Mouse (Mus musculus): ENCODE data around the gene Tmem52. TPM values are rescaled to one million over a fixed set of nuclear protein-coding genes. Genes with fewer than 3 reads are reported as not detected.

Gene Tmem52
- total and polyA plus RNA-seq, 3 experiments, result 0.16 TPM; not detected in 2

GRCm38 (mm10) chr4:155481381-155482124, 12.6 kb downstream of the Tmem52 start:
- TF ChIP-seq GATA2 (IDR thresholded peaks at IDR 0.05; ENCODE audit: borderline replicate concordance, low read depth, low read length) (no peak), GATA1 (IDR thresholded peaks at IDR 0.05; ENCODE audit: borderline replicate concordance, low read length) (no peak), CTCF (IDR thresholded peaks at IDR 0.05; ENCODE audit: low read depth, low read length) (peak; percentile 66)

GRCm38 (mm10) chr4:155482125-155482480, 13.2 kb downstream of the Tmem52 start:
- ATAC-seq (ENCODE audit: extremely low read depth, insufficient number of reproducible peaks, low FRiP score, poor library complexity, severe bottlenecking), result no peak

More at GRCm38 (mm10) chr4:155481381-155482124, 12.6 kb downstream of the Tmem52 start:
- Histone ChIP-seq H3K27me3 (ENCODE audit: insufficient read depth, low read length) (peaks cover 11% of the 10 kb centered on the region), H3K4me3 (ENCODE audit: low read depth, low read length) (no peak overlapping the region; the same call in 1 of the 2 replicates), H3K36me3 (replicated peaks) (no peaks in the 10 kb centered on the region), H3K9me3 (replicated peaks) (no peaks in the 10 kb centered on the region), H3K4me1 (ENCODE audit: insufficient read depth, low read depth, low read length) (peaks cover 20% of the 10 kb centered on the region)
- DNase-seq (ENCODE audit: low spot score), result peak; percentile 76
- peak; percentile 79 for ATAC-seq (ENCODE audit: extremely low read depth, insufficient number of reproducible peaks, low FRiP score, poor library complexity, severe bottlenecking)

GRCm38 (mm10) chr4:155482733-155483540, 14.0 kb downstream of the Tmem52 start:
- peaks cover 27% of the 10 kb centered on the region for H3K4me1 ChIP-seq (ENCODE audit: insufficient read depth, low read depth, low read length)
- H3K27me3 ChIP-seq (ENCODE audit: insufficient read depth, low read length), result peaks cover 8% of the 10 kb centered on the region
- no peak for TF ChIP-seq GATA2 (IDR thresholded peaks at IDR 0.05; ENCODE audit: borderline replicate concordance, low read depth, low read length)
- no peak for TF ChIP-seq POLR2AphosphoS5 (IDR thresholded peaks at IDR 0.05; ENCODE audit: insufficient replicate concordance, low read depth, low read length)
- TF ChIP-seq CTCF (IDR thresholded peaks at IDR 0.05; ENCODE audit: low read depth, low read length), result no peak
- no peak for TF ChIP-seq TAL1 (conservative IDR thresholded peaks at IDR 0.05; ENCODE audit: low read depth, low read length)
- no peak for TF ChIP-seq GATA1 (IDR thresholded peaks at IDR 0.05; ENCODE audit: borderline replicate concordance, low read length)
- no peak for DNase-seq (ENCODE audit: low spot score)
- H3K9me3 ChIP-seq (replicated peaks), result no peaks in the 10 kb centered on the region
- no peaks in the 10 kb centered on the region for H3K36me3 ChIP-seq (replicated peaks)
- no peak for ATAC-seq (ENCODE audit: extremely low read depth, insufficient number of reproducible peaks, low FRiP score, poor library complexity, severe bottlenecking)
- H3K4me3 ChIP-seq (ENCODE audit: low read depth, low read length), result no peak overlapping the region

More at GRCm38 (mm10) chr4:155482125-155482480, 13.2 kb downstream of the Tmem52 start:
- no peak overlapping the region for H3K4me3 ChIP-seq (ENCODE audit: low read depth, low read length)
- no peaks in the 10 kb centered on the region for H3K36me3 ChIP-seq (replicated peaks)
- no peak for DNase-seq (ENCODE audit: low spot score)
- H3K4me1 ChIP-seq (ENCODE audit: insufficient read depth, low read depth, low read length), result peaks cover 20% of the 10 kb centered on the region
- TF ChIP-seq GATA2 (IDR thresholded peaks at IDR 0.05; ENCODE audit: borderline replicate concordance, low read depth, low read length) (no peak), TAL1 (conservative IDR thresholded peaks at IDR 0.05; ENCODE audit: low read depth, low read length) (no peak), CTCF (IDR thresholded peaks at IDR 0.05; ENCODE audit: low read depth, low read length) (no peak), POLR2AphosphoS5 (IDR thresholded peaks at IDR 0.05; ENCODE audit: insufficient replicate concordance, low read depth, low read length) (no peak), GATA1 (IDR thresholded peaks at IDR 0.05; ENCODE audit: borderline replicate concordance, low read length) (no peak)
- H3K27me3 ChIP-seq (ENCODE audit: insufficient read depth, low read length), result peaks cover 10% of the 10 kb centered on the region
- no peaks in the 10 kb centered on the region for H3K9me3 ChIP-seq (replicated peaks)

- DNase-seq (ENCODE audit: low spot score) (no peak), ATAC-seq (ENCODE audit: extremely low read depth, insufficient number of reproducible peaks, low FRiP score, poor library complexity, severe bottlenecking) (no peak)
- no peak overlapping the region for H3K4me3 ChIP-seq (ENCODE audit: low read depth, low read length)
- H3K9me3 ChIP-seq (replicated peaks), result no peaks in the 10 kb centered on the region
- H3K36me3 ChIP-seq (replicated peaks), result no peaks in the 10 kb centered on the region
- TF ChIP-seq GATA2 (IDR thresholded peaks at IDR 0.05; ENCODE audit: borderline replicate concordance, low read depth, low read length) (no peak), POLR2AphosphoS5 (IDR thresholded peaks at IDR 0.05; ENCODE audit: insufficient replicate concordance, low read depth, low read length) (no peak), CTCF (IDR thresholded peaks at IDR 0.05; ENCODE audit: low read depth, low read length) (no peak), GATA1 (IDR thresholded peaks at IDR 0.05; ENCODE audit: borderline replicate concordance, low read length) (no peak), TAL1 (conservative IDR thresholded peaks at IDR 0.05; ENCODE audit: low read depth, low read length) (no peak)
- H3K4me1 ChIP-seq (ENCODE audit: insufficient read depth, low read depth, low read length), result peaks cover 52% of the 10 kb centered on the region
- H3K27me3 ChIP-seq (ENCODE audit: insufficient read depth, low read length), result peaks cover 2% of the 10 kb centered on the region; the same call in 1 of the 2 replicates
These were observed 16.6 kb downstream of the Tmem52 start for GRCm38 (mm10) chr4:155485521-155485920.

- DNase-seq (ENCODE audit: low spot score) (no peak), ATAC-seq (ENCODE audit: extremely low read depth, insufficient number of reproducible peaks, low FRiP score, poor library complexity, severe bottlenecking) (no peak)
- Histone ChIP-seq H3K4me1 (ENCODE audit: insufficient read depth, low read depth, low read length) (peaks cover 48% of the 10 kb centered on the region), H3K27me3 (ENCODE audit: insufficient read depth, low read length) (no peaks in the 10 kb centered on the region), H3K9me3 (replicated peaks) (no peaks in the 10 kb centered on the region), H3K36me3 (replicated peaks) (no peaks in the 10 kb centered on the region), H3K4me3 (ENCODE audit: low read depth, low read length) (no peak overlapping the region; the same call in 1 of the 2 replicates)
- TF ChIP-seq TAL1 (conservative IDR thresholded peaks at IDR 0.05; ENCODE audit: low read depth, low read length), result no peak
- no peak for TF ChIP-seq GATA2 (IDR thresholded peaks at IDR 0.05; ENCODE audit: borderline replicate concordance, low read depth, low read length)
- no peak for TF ChIP-seq CTCF (IDR thresholded peaks at IDR 0.05; ENCODE audit: low read depth, low read length)
- no peak for TF ChIP-seq POLR2AphosphoS5 (IDR thresholded peaks at IDR 0.05; ENCODE audit: insufficient replicate concordance, low read depth, low read length)
- TF ChIP-seq GATA1 (IDR thresholded peaks at IDR 0.05; ENCODE audit: borderline replicate concordance, low read length), result no peak
These were observed 18.8 kb downstream of the Tmem52 start for GRCm38 (mm10) chr4:155487746-155488145.

Data from G1E (cell line).